Mouse (Mus musculus): ENCODE data around the gene Pola2.

Pola2 gene

GRCm38 (mm10) chr19:5965280-5965679 lies 1.3 kb upstream of the Pola2 start:
- peak in 1 of 2 experiments; percentile 60 for DNase-seq (ENCODE audit: low spot score in 2 of 2)

DNA sequence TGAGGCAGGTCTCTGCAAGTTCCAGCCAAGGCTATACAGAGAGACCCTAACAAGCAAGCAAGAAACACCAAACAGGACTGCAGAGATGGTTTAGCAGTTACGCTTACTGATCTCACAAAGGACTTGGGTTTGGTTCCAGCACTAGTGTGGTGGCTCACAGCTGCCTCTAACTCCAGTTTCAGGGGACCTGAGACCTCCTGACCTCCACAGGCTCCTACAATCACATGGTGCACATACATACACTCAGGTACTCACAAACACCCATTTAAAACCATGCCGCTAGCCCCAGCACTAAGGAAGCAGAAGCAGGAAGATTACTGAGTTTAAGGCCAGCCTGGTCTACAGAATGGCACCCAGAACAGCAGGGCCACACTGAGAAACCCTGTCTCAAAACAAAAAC lies 802 bp upstream of the Pola2 start:
- DNase-seq (ENCODE audit: low spot score in 2 of 2): no peak

- no peak for DNase-seq (ENCODE audit: low spot score in 2 of 2)
Observed at GRCm38 (mm10) chr19:5962651-5963050, 1.4 kb downstream of the Pola2 start.

DNA sequence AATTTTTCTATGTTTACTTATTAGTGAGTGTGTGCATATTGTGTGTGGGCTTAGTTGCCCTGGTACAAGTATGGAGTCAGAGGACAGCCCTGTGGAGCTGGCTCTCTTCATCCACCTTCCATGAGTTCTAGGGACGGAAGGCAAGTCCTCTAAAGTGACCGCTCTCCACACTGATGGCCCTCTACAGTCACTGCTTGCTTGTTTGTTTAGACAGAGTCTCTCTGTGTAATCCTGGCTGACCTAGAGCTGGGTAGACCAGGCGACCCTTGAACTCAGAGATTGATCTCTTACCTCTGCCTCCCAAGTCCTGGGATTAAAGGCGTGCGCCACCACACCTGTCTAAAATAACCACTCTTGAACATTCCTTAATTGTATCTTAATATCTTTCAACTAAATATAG lies 6.6 kb downstream of the Pola2 start:
- DNase-seq (ENCODE audit: low spot score in 2 of 2): no peak

- peak; percentile 28 to 63 for DNase-seq (ENCODE audit: low spot score in 2 of 2)
Observed at GRCm38 (mm10) chr19:5956685-5957084, 7.3 kb downstream of the Pola2 start.

DNA sequence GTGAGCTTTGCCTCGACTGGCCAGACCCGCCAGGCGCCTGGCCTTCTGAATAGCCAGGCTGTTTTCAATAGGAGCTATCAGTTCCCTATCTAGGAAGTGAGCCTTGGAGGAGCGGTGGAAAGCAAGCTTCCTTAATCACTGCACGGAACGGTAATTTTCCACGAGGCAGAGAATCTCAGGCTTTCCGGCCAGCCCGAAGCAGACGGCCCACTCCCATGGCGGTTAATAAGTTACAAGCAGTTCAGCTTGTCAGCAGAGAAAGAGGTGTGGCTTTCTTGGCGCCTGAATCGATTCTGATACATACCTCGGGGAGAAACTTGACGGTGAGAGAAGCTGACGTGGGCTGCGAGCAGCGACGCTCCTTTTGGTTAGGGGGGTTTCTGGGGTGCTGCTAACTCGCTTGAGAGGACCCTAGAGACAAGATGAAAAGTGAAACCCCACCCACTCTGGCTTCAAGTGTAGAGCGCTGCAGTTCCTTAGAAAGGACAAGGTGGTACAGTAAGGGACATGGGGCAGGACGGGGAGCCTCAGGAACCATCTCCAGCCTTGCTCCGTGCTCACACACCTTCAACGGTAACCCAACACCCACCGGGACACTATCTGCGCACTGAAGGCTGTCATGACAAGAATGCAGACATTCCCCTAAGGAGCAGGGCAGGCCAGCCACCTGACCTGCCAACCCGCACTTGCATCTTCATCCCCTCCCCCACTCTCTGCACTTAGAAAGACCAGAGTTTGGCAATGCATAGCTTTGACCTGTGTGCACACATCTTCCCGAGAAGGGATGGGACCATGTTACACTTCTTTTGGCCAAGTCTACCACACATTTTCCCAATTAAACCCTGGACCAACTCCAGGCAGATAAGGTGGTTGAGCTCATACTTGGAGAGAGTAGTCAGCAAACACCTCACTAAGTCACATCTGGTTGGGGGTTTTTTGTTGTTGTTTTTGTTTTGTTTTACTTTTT lies 8.0 kb downstream of the Pola2 start:
- DNase-seq (ENCODE audit: low spot score in 2 of 2): no peak

GRCm38 (mm10) chr19:5954936-5955335 lies 9.1 kb downstream of the Pola2 start:
- DNase-seq (ENCODE audit: low spot score in 2 of 2): no peak

GRCm38 (mm10) chr19:5954031-5954710 lies 9.8 kb downstream of the Pola2 start:
- DNase-seq (ENCODE audit: low spot score in 2 of 2): no peak

GRCm38 (mm10) chr19:5953201-5953770 lies 10.7 kb downstream of the Pola2 start:
- no peak for DNase-seq (ENCODE audit: low spot score in 2 of 2)

DNA sequence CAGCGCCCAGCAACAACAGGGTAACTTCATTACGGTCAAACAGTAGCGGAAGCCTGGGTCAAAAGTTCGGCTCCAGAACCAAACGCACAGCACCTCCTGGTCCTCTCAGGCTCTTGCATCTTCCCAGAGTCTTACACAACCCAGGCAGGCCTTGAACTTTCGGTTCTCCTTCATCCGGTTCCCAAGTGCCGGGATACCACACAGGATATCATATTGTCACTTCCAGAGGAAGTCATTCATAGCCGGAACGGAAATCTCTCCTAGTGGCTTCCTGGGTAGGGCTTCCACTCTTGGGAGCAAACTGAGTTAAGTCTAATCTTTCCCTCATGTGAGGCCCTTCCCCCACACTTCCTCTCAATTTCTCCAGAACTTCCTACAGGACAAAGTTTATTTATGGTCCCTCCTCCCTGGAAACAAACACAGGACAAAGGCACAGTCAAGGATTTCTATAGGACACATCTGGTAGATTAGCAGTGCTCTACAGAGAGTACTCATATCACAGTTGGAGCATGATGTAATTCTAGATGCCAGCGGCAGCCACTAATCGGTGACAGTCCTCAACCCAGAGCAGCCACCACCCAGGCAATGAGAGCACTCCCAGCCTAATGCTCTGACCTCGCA lies 11.8 kb downstream of the Pola2 start:
- DNase-seq (ENCODE audit: low spot score in 2 of 2): no peak

- no peak for DNase-seq (ENCODE audit: low spot score in 2 of 2)
Observed at GRCm38 (mm10) chr19:5951631-5952030, 12.4 kb downstream of the Pola2 start.

DNA sequence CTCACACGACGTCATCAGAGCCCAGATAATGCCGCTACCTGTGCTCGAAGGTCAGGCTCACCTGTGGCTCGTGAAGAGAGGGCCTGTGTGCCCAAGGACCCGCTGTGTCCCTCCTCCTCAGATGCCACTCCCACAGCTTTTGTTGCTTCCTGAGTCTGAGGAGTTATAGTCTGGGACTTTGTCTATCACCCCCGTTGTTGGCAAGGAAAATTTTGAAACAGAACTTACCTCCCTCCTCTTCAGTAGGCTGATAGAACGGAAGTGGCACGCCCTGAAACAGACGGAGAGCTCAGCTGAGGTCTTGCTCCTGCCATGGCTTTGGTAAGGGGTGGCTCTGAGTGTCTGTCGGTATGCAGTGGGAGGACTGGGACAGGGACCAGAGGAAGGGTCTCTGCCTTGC lies 13.8 kb downstream of the Pola2 start:
- DNase-seq (ENCODE audit: low spot score in 2 of 2): no peak

- DNase-seq (ENCODE audit: low spot score in 2 of 2): no peak
Observed at GRCm38 (mm10) chr19:5945891-5946290, 18.1 kb downstream of the Pola2 start.

GRCm38 (mm10) chr19:5945027-5945426 lies 19.0 kb downstream of the Pola2 start:
- DNase-seq (ENCODE audit: low spot score in 2 of 2): no peak

DNA sequence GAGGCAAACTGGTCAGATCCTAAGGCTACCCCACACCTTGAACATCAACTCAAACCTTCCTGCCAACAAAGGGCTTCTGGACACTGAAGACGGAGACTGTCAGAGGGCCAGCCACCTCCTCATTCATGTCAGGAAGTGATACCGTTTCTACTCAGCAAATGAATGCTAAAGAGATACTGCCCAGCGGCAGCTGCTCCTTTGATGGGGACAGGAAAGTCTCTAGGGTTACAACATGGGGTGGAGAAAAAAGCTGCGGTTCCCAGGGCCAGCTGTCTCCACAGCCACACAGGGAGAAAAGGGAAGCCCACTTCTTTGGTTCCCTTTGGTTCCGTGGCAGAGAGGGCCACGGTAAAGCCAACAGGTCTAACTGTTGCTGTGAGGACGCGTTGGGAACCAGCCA lies 19.9 kb downstream of the Pola2 start:
- no peak for DNase-seq (ENCODE audit: low spot score in 2 of 2)

DNA sequence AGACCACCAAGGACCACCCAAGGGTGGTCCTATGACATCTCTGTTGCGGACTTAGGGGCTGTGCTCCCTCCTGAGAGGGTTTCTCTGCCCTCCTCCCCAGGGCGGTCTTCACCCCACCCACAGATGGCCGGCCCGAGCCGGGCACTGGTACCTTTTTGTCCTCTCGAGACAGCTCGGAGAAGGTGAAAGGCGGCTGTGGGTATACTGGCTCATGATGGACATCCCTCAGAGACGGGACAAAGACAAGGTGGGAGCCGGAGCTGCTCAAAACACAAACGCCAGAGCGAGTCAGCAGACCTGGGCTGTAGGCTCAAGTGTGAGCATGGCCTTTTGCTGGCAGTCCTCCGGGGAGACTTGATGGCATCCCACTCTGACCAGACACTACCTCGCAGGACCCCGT lies 20.6 kb downstream of the Pola2 start:
- DNase-seq (ENCODE audit: low spot score in 2 of 2): no peak

DNA sequence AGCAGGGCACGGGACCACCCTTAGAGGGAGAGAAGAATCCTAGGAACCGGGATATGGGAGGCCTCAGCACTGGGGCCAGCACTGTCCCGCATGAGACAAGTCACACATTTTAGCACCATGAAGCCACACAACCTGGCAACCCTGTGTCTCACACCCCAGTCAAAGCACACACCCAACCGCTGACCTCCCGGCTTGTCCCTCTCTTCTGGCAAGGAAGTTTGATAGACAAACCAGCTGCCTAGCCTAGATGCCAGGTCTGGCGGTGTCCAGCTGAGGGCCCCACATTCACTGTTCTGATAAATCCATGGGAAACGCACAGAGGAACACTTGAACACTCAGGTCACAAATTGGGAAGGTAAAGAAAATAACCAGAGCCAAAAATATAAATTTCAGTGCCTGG lies 21.4 kb downstream of the Pola2 start:
- DNase-seq (ENCODE audit: low spot score in 2 of 2): no peak

DNA sequence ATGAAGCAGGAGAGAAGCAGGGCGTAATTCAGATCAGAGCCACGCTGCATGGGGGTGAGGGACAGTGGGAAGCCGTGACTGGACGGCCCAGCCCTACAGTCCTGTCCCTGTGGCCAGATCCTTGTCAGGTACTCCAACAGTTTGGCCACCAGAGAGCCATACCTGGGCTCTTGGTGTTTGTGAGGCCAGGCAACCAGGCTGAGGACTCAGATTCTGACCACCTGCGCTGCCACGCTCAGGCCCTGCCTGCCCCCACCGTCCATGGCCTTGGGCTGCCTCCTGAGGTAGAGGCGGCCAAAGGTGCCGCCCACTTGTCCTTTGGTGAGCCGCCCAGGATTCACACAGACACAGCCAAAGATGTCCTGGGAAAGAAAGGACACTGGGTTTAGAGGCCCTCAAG lies 23.3 kb downstream of the Pola2 start:
- no peak for DNase-seq (ENCODE audit: low spot score in 2 of 2)

DNA sequence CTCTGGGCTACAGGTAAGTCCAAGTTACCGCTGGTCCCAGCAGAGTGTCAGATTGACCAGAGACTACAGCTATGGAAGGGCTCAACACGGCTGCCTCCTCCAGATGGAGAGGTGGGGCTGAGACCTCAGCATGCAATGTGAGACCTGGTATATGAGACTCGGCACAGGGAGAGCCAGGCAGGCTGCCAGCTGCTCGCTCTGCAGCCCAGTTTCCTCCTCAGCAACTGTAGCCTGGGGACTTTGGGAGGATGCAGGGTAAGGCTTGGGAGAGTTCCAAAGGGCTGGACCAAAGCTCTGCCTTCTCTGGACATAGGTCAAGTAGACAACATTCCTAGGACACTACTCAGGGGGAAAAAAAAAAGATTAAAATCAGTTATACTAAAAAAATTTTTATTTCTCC lies 23.8 kb downstream of the Pola2 start:
- peak in 1 of 2 experiments; percentile 27 for DNase-seq (ENCODE audit: low spot score in 2 of 2)

DNA sequence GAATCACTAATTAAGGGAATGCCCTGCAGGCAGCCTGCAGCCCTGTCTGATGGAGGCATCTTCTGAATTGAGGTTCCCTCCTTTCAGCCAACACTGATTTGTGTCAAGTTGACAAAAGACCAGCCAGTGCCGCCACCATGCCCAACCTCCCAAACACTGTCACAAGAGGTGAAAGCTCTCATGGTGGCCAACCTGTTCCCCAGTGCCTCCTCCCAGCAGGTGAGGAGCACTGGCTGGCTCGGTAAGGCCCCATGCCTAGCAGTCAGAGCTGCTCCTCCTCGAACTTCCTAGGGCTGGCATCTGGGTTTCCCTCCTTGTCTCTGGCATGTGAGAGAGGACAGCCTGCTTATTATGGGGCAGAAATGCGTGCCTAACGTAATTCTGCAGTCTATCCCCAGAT lies 24.3 kb downstream of the Pola2 start:
- DNase-seq (ENCODE audit: low spot score in 2 of 2): no peak

- no peak for DNase-seq (ENCODE audit: low spot score in 2 of 2)
Observed at GRCm38 (mm10) chr19:5938516-5938915, 25.5 kb downstream of the Pola2 start.

DNA sequence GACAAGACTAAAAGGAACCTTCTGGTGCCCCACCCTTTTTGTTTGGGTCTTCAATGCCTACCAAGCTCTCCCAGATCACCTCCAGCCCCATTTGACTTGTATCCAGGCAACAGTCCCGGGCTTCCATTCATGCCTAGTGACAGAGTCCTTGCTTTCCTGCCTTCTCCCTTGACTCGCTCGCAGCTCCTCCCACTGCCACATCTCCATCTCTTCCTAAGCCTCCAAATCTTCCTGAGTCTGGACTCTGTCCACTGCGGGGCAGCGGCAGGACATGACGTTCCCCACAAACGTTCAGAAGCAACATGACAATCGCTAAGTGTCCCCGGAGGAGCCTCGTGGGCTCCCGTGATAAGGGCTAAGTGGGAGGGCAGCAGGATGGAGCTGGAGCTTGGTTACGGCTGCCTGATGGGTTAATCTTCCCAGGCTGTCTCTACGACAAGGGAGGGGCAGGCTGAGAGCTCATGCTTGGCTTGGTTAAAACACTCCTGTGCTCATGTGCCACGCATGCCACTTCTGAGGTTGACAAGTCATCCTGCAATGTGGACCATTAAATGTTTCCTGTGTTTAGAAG lies 26.1 kb downstream of the Pola2 start:
- no peak for DNase-seq (ENCODE audit: low spot score in 2 of 2)
